Mouse (Mus musculus): ENCODE measurements at regions not wholly inside any gene's neighbourhood (a gene's known extent, or its start where the extent isn't known, plus 50 kb on each side); places are given as distances from the start of the nearest gene placed in this dataset.

GRCm38 (mm10) chr9:90700236-90701179 is 429.9 kb upstream of the Tbc1d2b start:
- Histone ChIP-seq H3K27ac (no peak overlapping the region), H3K4me1 (replicated peaks) (no peaks in the 10 kb centered on the region), H3K4me2 (no peak overlapping the region), H3K4me3 (replicated peaks) (no peak overlapping the region), H3K9ac (replicated peaks) (no peak overlapping the region), H3K27me3 (no peaks in the 10 kb centered on the region), H3K9me3 (no peaks in the 10 kb centered on the region), H3K36me3 (no peaks in the 10 kb centered on the region)
- ATAC-seq (ENCODE audit: insufficient number of reproducible peaks, insufficient read depth, low FRiP score, low TSS enrichment, low read depth): no peak
- 52% methylated on average over 7 of the region's 7 CpGs for WGBS

- Histone ChIP-seq H3K9ac (replicated peaks) (no peak overlapping the region), H3K9me3 (no peaks in the 10 kb centered on the region), H3K4me2 (no peak overlapping the region), H3K36me3 (no peaks in the 10 kb centered on the region), H3K27me3 (no peaks in the 10 kb centered on the region), H3K4me3 (replicated peaks) (no peak overlapping the region), H3K27ac (no peak overlapping the region), H3K4me1 (replicated peaks) (no peaks in the 10 kb centered on the region)
- 68% methylated on average over 4 of the region's 4 CpGs for WGBS
- no peak for ATAC-seq (ENCODE audit: insufficient number of reproducible peaks, insufficient read depth, low FRiP score, low TSS enrichment, low read depth)
These were observed 430.7 kb upstream of the Tbc1d2b start for GRCm38 (mm10) chr9:90701180-90701765.

- Histone ChIP-seq H3K4me2 (no peak overlapping the region), H3K9me3 (peaks cover 3% of the 10 kb centered on the region; the same call in 1 of the 2 replicates), H3K36me3 (no peaks in the 10 kb centered on the region), H3K4me3 (replicated peaks) (no peak overlapping the region), H3K27me3 (no peaks in the 10 kb centered on the region), H3K27ac (no peak overlapping the region), H3K4me1 (replicated peaks) (no peaks in the 10 kb centered on the region), H3K9ac (replicated peaks) (no peak overlapping the region)
- no peak for ATAC-seq (ENCODE audit: insufficient number of reproducible peaks, insufficient read depth, low FRiP score, low TSS enrichment, low read depth)
- 66% methylated on average over 2 of the region's 2 CpGs for WGBS
These were observed 443.1 kb upstream of the Tbc1d2b start for GRCm38 (mm10) chr9:90713685-90714084.

GRCm38 (mm10) chr9:90731450-90731849 is 460.8 kb upstream of the Tbc1d2b start:
- no peak overlapping the region for H3K4me3 ChIP-seq (replicated peaks)
- no peak for ATAC-seq (ENCODE audit: insufficient number of reproducible peaks, insufficient read depth, low FRiP score, low TSS enrichment, low read depth)
- H3K4me2 ChIP-seq: no peak overlapping the region
- no peak overlapping the region for H3K9ac ChIP-seq (replicated peaks)
- no peaks in the 10 kb centered on the region for H3K36me3 ChIP-seq
- H3K9me3 ChIP-seq: no peaks in the 10 kb centered on the region
- H3K27ac ChIP-seq: no peak overlapping the region
- H3K4me1 ChIP-seq (replicated peaks): no peaks in the 10 kb centered on the region
- H3K27me3 ChIP-seq: no peaks in the 10 kb centered on the region
- WGBS: 82% methylated on average over 4 of the region's 4 CpGs

GRCm38 (mm10) chr9:90757175-90757574 is 486.6 kb upstream of the Tbc1d2b start:
- Histone ChIP-seq H3K9me3 (no peaks in the 10 kb centered on the region), H3K4me1 (replicated peaks) (no peaks in the 10 kb centered on the region), H3K27ac (no peak overlapping the region), H3K36me3 (no peaks in the 10 kb centered on the region), H3K9ac (replicated peaks) (no peak overlapping the region), H3K27me3 (no peaks in the 10 kb centered on the region), H3K4me3 (replicated peaks) (no peak overlapping the region), H3K4me2 (no peak overlapping the region)
- WGBS: 70% methylated on average over 3 of the region's 3 CpGs
- ATAC-seq (ENCODE audit: insufficient number of reproducible peaks, insufficient read depth, low FRiP score, low TSS enrichment, low read depth): no peak

- Histone ChIP-seq H3K4me1 (replicated peaks) (no peaks in the 10 kb centered on the region), H3K36me3 (no peaks in the 10 kb centered on the region), H3K4me3 (replicated peaks) (no peak overlapping the region), H3K27ac (no peak overlapping the region), H3K27me3 (no peaks in the 10 kb centered on the region), H3K9me3 (no peaks in the 10 kb centered on the region), H3K4me2 (no peak overlapping the region), H3K9ac (replicated peaks) (no peak overlapping the region)
- WGBS: 35% methylated on average over 1 of the region's 1 CpGs
- ATAC-seq (ENCODE audit: insufficient number of reproducible peaks, insufficient read depth, low FRiP score, low TSS enrichment, low read depth): no peak
These were observed 503.7 kb upstream of the Tbc1d2b start for GRCm38 (mm10) chr9:90774296-90774695.

GRCm38 (mm10) chr9:90789545-90789944 is 518.9 kb upstream of the Tbc1d2b start:
- ATAC-seq (ENCODE audit: insufficient number of reproducible peaks, insufficient read depth, low FRiP score, low TSS enrichment, low read depth): no peak
- Histone ChIP-seq H3K9me3 (no peaks in the 10 kb centered on the region), H3K4me2 (no peak overlapping the region), H3K9ac (replicated peaks) (no peak overlapping the region), H3K36me3 (no peaks in the 10 kb centered on the region), H3K27me3 (no peaks in the 10 kb centered on the region), H3K4me1 (replicated peaks) (no peaks in the 10 kb centered on the region), H3K4me3 (replicated peaks) (no peak overlapping the region), H3K27ac (no peak overlapping the region)

GRCm38 (mm10) chr9:90791871-90792270 is 521.3 kb upstream of the Tbc1d2b start:
- no peaks in the 10 kb centered on the region for H3K36me3 ChIP-seq
- ATAC-seq (ENCODE audit: insufficient number of reproducible peaks, insufficient read depth, low FRiP score, low TSS enrichment, low read depth): no peak
- no peak overlapping the region for H3K4me3 ChIP-seq (replicated peaks)
- H3K27me3 ChIP-seq: no peaks in the 10 kb centered on the region
- H3K9ac ChIP-seq (replicated peaks): no peak overlapping the region
- no peak overlapping the region for H3K27ac ChIP-seq
- H3K4me2 ChIP-seq: no peak overlapping the region
- H3K9me3 ChIP-seq: no peaks in the 10 kb centered on the region
- no peaks in the 10 kb centered on the region for H3K4me1 ChIP-seq (replicated peaks)
- WGBS: 81% methylated on average over 2 of the region's 2 CpGs

GRCm38 (mm10) chr9:90816844-90817243 is 545.4 kb upstream of the Zic4 start:
- H3K9ac ChIP-seq (replicated peaks): no peak overlapping the region
- H3K4me1 ChIP-seq (replicated peaks): no peaks in the 10 kb centered on the region
- no peak overlapping the region for H3K4me3 ChIP-seq (replicated peaks)
- WGBS: 71% methylated on average over 4 of the region's 4 CpGs
- 0 out of 2 replicates have a peak, but pooled peaks cover 4% of the 10 kb centered on the region for H3K9me3 ChIP-seq
- ATAC-seq (ENCODE audit: insufficient number of reproducible peaks, insufficient read depth, low FRiP score, low TSS enrichment, low read depth): no peak
- no peak overlapping the region for H3K27ac ChIP-seq
- no peaks in the 10 kb centered on the region for H3K27me3 ChIP-seq
- H3K4me2 ChIP-seq: no peak overlapping the region
- H3K36me3 ChIP-seq: no peaks in the 10 kb centered on the region

GRCm38 (mm10) chr9:90823574-90824280 is 538.5 kb upstream of the Zic4 start:
- H3K9ac ChIP-seq (replicated peaks): no peak overlapping the region
- no peak for ATAC-seq (ENCODE audit: insufficient number of reproducible peaks, insufficient read depth, low FRiP score, low TSS enrichment, low read depth)
- H3K4me2 ChIP-seq: no peak overlapping the region
- WGBS: 45% methylated on average over 4 of the region's 4 CpGs
- no peak overlapping the region for H3K4me3 ChIP-seq (replicated peaks)
- no peak overlapping the region for H3K27ac ChIP-seq
- H3K27me3 ChIP-seq: no peaks in the 10 kb centered on the region
- H3K4me1 ChIP-seq (replicated peaks): 0 out of 2 replicates have a peak, but pooled peaks cover 5% of the 10 kb centered on the region
- no peaks in the 10 kb centered on the region for H3K36me3 ChIP-seq
- H3K9me3 ChIP-seq: 0 out of 2 replicates have a peak, but pooled peaks cover 3% of the 10 kb centered on the region

GRCm38 (mm10) chr9:90827474-90827873 is 534.7 kb upstream of the Zic4 start:
- Histone ChIP-seq H3K4me3 (replicated peaks) (no peak overlapping the region), H3K9ac (replicated peaks) (no peak overlapping the region), H3K36me3 (no peaks in the 10 kb centered on the region), H3K4me2 (no peak overlapping the region), H3K27ac (no peak overlapping the region), H3K27me3 (no peaks in the 10 kb centered on the region), H3K4me1 (replicated peaks) (0 out of 2 replicates have a peak, but pooled peaks cover 5% of the 10 kb centered on the region), H3K9me3 (no peaks in the 10 kb centered on the region)
- 85% methylated on average over 3 of the region's 3 CpGs for WGBS
- no peak for ATAC-seq (ENCODE audit: insufficient number of reproducible peaks, insufficient read depth, low FRiP score, low TSS enrichment, low read depth)
